Mouse (Mus musculus) hindbrain, embryonic 14.5 days (tissue): ENCODE results near the gene Mical2. TPM values are rescaled to one million over a fixed set of nuclear protein-coding genes. Genes with fewer than 3 reads are reported as not detected.
A peak's percentile ranks its signal among the peaks of the same experiment; 100 is the strongest.

Experiments used
- ATAC-seq: fragments of 200-750 bp; cut with Nextera tagmentation; 2 replicates; pipeline ENCODE4 v1.8.0; 2017; ENCODE audit warnings: moderate number of reproducible peaks, mild to moderate bottlenecking, moderate TSS enrichment, moderate library complexity; ENCODE audit not compliant: low FRiP score
- DNase-seq: peaks from one replicate; pipeline ENCODE4 v3.0.0-alpha.2; 2015; ENCODE audit warnings: low spot score
- H3K27ac ChIP-seq: fragments of 300-500 bp; sonication (generic); 2 replicates; pipeline ENCODE4 v1.5.1; 2014; ENCODE audit warnings: mild to moderate bottlenecking, moderate library complexity
- H3K27me3 ChIP-seq: fragments of 300-500 bp; sonication (generic); 2 replicates; pipeline ENCODE4 v1.6.1; 2014; ENCODE audit warnings: mild to moderate bottlenecking, low read length, mixed read lengths; ENCODE audit not compliant: control insufficient read depth, insufficient read depth
- H3K36me3 ChIP-seq: fragments of 300-500 bp; sonication (generic); replicated peaks from 2 replicates; pipeline ENCODE4 v1.6.1; 2014; ENCODE audit not compliant: control insufficient read depth, insufficient read depth
- H3K4me1 ChIP-seq: fragments of 300-500 bp; sonication (generic); replicated peaks from 2 replicates; pipeline ENCODE4 v1.6.1; 2014; ENCODE audit warnings: antibody characterized with exemption, low read length, mixed read lengths; ENCODE audit not compliant: control insufficient read depth, insufficient read depth
- H3K4me2 ChIP-seq: fragments of 300-500 bp; sonication (generic); replicated peaks from 2 replicates; pipeline ENCODE4 v1.6.1; 2014; ENCODE audit warnings: mild to moderate bottlenecking, moderate library complexity
- H3K4me3 ChIP-seq: fragments of 300-500 bp; sonication (generic); replicated peaks from 2 replicates; pipeline ENCODE4 v1.5.1; 2014; ENCODE audit warnings: mild to moderate bottlenecking, low read length
- H3K9ac ChIP-seq: fragments of 300-500 bp; sonication (generic); 2 replicates; pipeline ENCODE4 v1.6.1; 2014
- H3K9me3 ChIP-seq: fragments of 300-500 bp; sonication (generic); 2 replicates; pipeline ENCODE4 v1.6.1; 2016; ENCODE audit warnings: low read length; ENCODE audit not compliant: control insufficient read depth
- WGBS: fragments of 180-500 bp; shearing (Covaris S2); extraction: QIAGEN DNeasy Blood & Tissue Kit; methylation state at CpG from one replicate; pipeline ENCODE4 v1.1.7; 2014; 5-methylcytosine and 5-hydroxymethylcytosine counted together
- polyA plus RNA-seq: library from polyadenylated mRNA; unstranded; fragments of >200 nt; fragmentation: Nextera tagmentation; extraction: Ambion mirVana; gene quantifications from 2 replicates; pipeline ENCODE4 v1.2.1, GENCODE M21; 2014

The Mical2 gene
- polyA plus RNA-seq, 1 experiment from 2014 or later, result 4.0 TPM

DNA sequence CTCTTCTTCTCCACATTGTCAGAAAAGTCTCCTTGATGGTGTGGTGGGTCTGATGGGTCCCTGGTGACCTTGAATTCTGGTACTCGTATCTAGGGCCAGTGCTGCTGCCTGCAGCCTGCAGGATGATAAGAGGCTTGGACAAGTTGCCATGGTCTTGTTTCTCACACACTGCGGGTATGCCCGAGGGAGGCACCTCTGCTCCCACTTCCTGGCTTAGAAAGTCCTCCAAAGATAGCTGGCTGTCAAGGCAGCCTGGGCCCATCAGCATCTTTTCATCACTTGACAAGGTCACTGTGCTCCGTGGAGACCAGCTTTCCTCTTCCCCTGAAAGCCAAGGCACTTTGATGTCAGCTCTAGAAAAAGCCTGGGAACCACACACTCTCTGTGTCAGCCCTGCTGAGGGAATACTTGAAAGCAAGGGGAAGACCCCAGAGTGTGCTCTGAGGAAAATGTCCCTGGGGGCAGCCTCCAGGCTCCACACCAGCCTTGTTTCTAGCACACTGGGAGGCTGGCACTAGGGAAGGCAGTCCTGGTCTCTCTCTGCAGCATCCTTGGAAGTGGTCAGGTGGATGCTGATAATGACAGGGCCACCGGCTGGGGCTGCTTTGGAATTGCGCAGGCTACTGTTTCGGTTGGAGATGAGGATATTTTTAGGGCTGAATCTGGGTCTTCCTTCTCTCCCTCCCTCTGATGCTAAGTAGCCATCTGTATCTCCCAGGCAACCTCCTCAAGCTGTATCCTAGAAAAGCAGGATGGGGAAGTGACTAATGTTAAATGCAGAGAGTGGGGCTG lies 2.7 kb upstream of the Mical2 start:
- H3K9ac ChIP-seq, result no peak overlapping the region
- DNase-seq, result no peak
- peaks cover 15% of the 10 kb centered on the region for H3K4me1 ChIP-seq
- H3K9me3 ChIP-seq, result 0 out of 2 replicates have a peak, but pooled peaks cover 5% of the 10 kb centered on the region
- no peak overlapping the region for H3K4me3 ChIP-seq
- H3K4me2 ChIP-seq, result no peak overlapping the region
- H3K27me3 ChIP-seq, result peaks cover 36% of the 10 kb centered on the region
- ATAC-seq, result no peak
- H3K36me3 ChIP-seq, result no peaks in the 10 kb centered on the region
- no peak overlapping the region for H3K27ac ChIP-seq
- 74% methylated on average over 7 of the region's 7 CpGs for WGBS

- WGBS, result 71% methylated on average over 12 of the region's 12 CpGs
- Histone ChIP-seq H3K9me3 (0 out of 2 replicates have a peak, but pooled peaks cover 5% of the 10 kb centered on the region), H3K27ac (no peak overlapping the region), H3K9ac (no peak overlapping the region), H3K27me3 (peaks cover 37% of the 10 kb centered on the region), H3K4me3 (no peak overlapping the region), H3K4me1 (peaks cover 15% of the 10 kb centered on the region), H3K4me2 (no peak overlapping the region), H3K36me3 (no peaks in the 10 kb centered on the region)
- no peak for DNase-seq
- ATAC-seq, result no peak
These were observed 802 bp upstream of the Mical2 start for GRCm38 (mm10) chr7:112224854-112225253.

GRCm38 (mm10) chr7:112226446-112227265 lies 1.0 kb downstream of the Mical2 start:
- Histone ChIP-seq H3K27ac (no peak overlapping the region), H3K9me3 (no peaks in the 10 kb centered on the region), H3K4me2 (peak overlapping the region; percentile 97), H3K27me3 (peaks cover 37% of the 10 kb centered on the region), H3K4me1 (peaks cover 15% of the 10 kb centered on the region), H3K4me3 (peak overlapping the region; percentile 54), H3K9ac (peak overlapping the region; percentile 67; the same call in 1 of the 2 replicates), H3K36me3 (no peaks in the 10 kb centered on the region)
- 5% methylated on average over 24 of the region's 24 CpGs for WGBS
- ATAC-seq (no peak), DNase-seq (no peak)

DNA sequence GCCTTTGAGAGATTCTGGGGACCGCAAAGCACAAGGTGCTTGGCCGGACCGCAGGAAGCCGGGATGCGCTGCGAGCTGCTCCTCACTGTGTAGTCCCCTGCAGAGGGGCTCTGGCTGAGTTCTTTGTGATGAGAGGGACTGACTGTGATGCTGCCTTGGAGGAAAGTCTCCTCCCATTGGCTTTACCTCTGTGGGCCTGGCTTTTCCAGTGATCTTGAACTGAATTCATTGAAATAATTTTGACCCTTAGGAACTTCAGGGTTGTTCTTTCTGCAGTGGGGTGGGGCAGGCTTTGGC lies 1.6 kb downstream of the Mical2 start:
- no peak overlapping the region for H3K27ac ChIP-seq
- no peak for DNase-seq
- no peak for ATAC-seq
- H3K9ac ChIP-seq, result no peak overlapping the region
- peaks cover 15% of the 10 kb centered on the region for H3K4me1 ChIP-seq
- 9% methylated on average over 6 of the region's 6 CpGs for WGBS
- H3K36me3 ChIP-seq, result no peaks in the 10 kb centered on the region
- H3K4me3 ChIP-seq, result no peak overlapping the region
- peaks cover 37% of the 10 kb centered on the region for H3K27me3 ChIP-seq
- peak overlapping the region; percentile 97 for H3K4me2 ChIP-seq
- H3K9me3 ChIP-seq, result no peaks in the 10 kb centered on the region

- ATAC-seq (no peak), DNase-seq (no peak)
- H3K4me3 ChIP-seq, result no peak overlapping the region
- peaks cover 26% of the 10 kb centered on the region for H3K4me1 ChIP-seq
- H3K9ac ChIP-seq, result no peak overlapping the region
- H3K4me2 ChIP-seq, result no peak overlapping the region
- no peaks in the 10 kb centered on the region for H3K9me3 ChIP-seq
- no peak overlapping the region for H3K27ac ChIP-seq
- peaks cover 35% of the 10 kb centered on the region for H3K27me3 ChIP-seq
- no peaks in the 10 kb centered on the region for H3K36me3 ChIP-seq
- WGBS, result 53% methylated on average over 20 of the region's 20 CpGs
These were observed 3.3 kb downstream of the Mical2 start for GRCm38 (mm10) chr7:112228827-112229498.

- ATAC-seq, result no peak
- H3K4me3 ChIP-seq, result no peak overlapping the region
- H3K9ac ChIP-seq, result no peak overlapping the region
- H3K27me3 ChIP-seq, result peaks cover 13% of the 10 kb centered on the region
- H3K9me3 ChIP-seq, result no peaks in the 10 kb centered on the region
- no peaks in the 10 kb centered on the region for H3K36me3 ChIP-seq
- 84% methylated on average over 7 of the region's 7 CpGs for WGBS
- H3K4me2 ChIP-seq, result no peak overlapping the region
- H3K4me1 ChIP-seq, result peaks cover 16% of the 10 kb centered on the region
- DNase-seq, result no peak
- no peak overlapping the region for H3K27ac ChIP-seq
These were observed 6.1 kb downstream of the Mical2 start for GRCm38 (mm10) chr7:112231731-112232130.

DNA sequence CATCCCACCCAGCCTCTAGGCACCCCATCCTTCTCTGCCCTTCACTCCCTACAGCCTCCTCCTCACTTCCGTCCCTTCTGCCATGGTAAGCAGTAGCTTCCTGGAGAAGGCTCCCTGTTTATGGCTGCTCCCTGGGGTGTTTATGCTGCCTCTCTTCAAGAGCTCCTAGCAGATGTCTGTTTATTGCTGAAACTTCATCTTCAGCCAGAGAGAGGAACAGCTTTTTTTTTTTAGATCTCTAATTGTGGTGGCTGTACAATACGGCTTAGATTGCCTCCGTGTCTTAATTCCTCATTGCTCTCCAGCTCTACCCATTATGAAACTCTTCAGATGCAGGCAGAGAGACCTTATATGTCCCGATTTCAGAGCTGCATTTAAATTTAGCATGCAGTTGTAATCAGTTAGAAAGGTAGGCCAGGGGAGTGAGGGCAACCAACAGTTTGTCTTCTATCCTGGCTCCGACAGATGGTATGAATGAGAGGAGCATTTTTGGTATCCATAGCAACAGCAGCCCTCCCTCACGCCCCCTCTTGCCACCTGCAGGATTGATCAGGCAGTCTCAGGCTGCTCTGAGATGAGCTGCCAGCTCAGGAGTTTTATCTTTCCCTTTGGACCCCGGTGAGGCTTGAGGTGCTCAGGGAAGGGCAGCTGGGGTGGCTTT lies 7.8 kb downstream of the Mical2 start:
- Histone ChIP-seq H3K9ac (no peak overlapping the region), H3K4me1 (peaks cover 11% of the 10 kb centered on the region), H3K9me3 (no peaks in the 10 kb centered on the region), H3K4me2 (no peak overlapping the region), H3K27ac (no peak overlapping the region), H3K27me3 (no peaks in the 10 kb centered on the region), H3K4me3 (no peak overlapping the region), H3K36me3 (no peaks in the 10 kb centered on the region)
- WGBS, result 23% methylated on average over 7 of the region's 7 CpGs
- ATAC-seq (peak; percentile 53; the same call in 1 of the 2 replicates), DNase-seq (peak; percentile 68)

GRCm38 (mm10) chr7:112234410-112234809 lies 8.8 kb downstream of the Mical2 start:
- DNase-seq, result no peak
- Histone ChIP-seq H3K4me3 (no peak overlapping the region), H3K4me2 (no peak overlapping the region), H3K27ac (no peak overlapping the region), H3K4me1 (peaks cover 11% of the 10 kb centered on the region), H3K9me3 (no peaks in the 10 kb centered on the region), H3K27me3 (no peaks in the 10 kb centered on the region), H3K36me3 (no peaks in the 10 kb centered on the region), H3K9ac (no peak overlapping the region)
- 80% methylated on average over 4 of the region's 4 CpGs for WGBS
- ATAC-seq, result no peak

GRCm38 (mm10) chr7:112235493-112235892 lies 9.8 kb downstream of the Mical2 start:
- Histone ChIP-seq H3K9me3 (no peaks in the 10 kb centered on the region), H3K4me1 (peaks cover 11% of the 10 kb centered on the region), H3K36me3 (no peaks in the 10 kb centered on the region), H3K27me3 (no peaks in the 10 kb centered on the region), H3K4me3 (no peak overlapping the region), H3K4me2 (no peak overlapping the region), H3K9ac (no peak overlapping the region), H3K27ac (no peak overlapping the region)
- DNase-seq, result no peak
- 80% methylated on average over 4 of the region's 4 CpGs for WGBS
- ATAC-seq, result no peak
